Mouse (Mus musculus): Measurements from ENCODE around the gene Slfn4.

- TF ChIP-seq CTCF (IDR thresholded peaks at IDR 0.05; ENCODE audit: insufficient read depth, low read depth, low read length) = no peak
- no peak for TF ChIP-seq POLR2A (IDR thresholded peaks at IDR 0.05; ENCODE audit: insufficient read depth, low read depth, low read length)
These were observed 63.4 kb downstream of the Slfn4 start for GRCm38 (mm10) chr11:83238389-83238788.

Data from olfactory bulb, adult 2 months (tissue).